21 mouse cellular contexts compared by ENCODE assay signal in genomic region chr6:34520491-34520890, GRCm38 (mm10). TPM values are rescaled to one million over a fixed set of nuclear protein-coding genes. Genes with fewer than 3 reads are reported as not detected.
A peak's percentile ranks its signal among the peaks of the same experiment; 100 is the strongest.
DNase-seq lines count a peak whose midpoint lies in the region; ATAC-seq lines count a peak whose summit lies in the region.
"Had no signal": no experiment of that assay in that cellular context is flagged by ENCODE, and none has a peak within 500 bp of the region (broad histone marks: within the 10 kb centered on the region; RNA-seq: fewer than 3 reads in every experiment).

No protein-coding gene starts in this region.

- no peaks in the 10 kb centered on the region for H3K36me3 ChIP-seq in forebrain, embryonic 10.5 days (replicated peaks)
- no peaks in the 10 kb centered on the region for H3K36me3 ChIP-seq in forebrain, embryonic 14.5 days (ENCODE audit: control insufficient read depth, insufficient read depth, low read length)
- no peaks in the 10 kb centered on the region for H3K36me3 ChIP-seq in embryonic facial prominence, embryonic 15.5 days
- H3K36me3 ChIP-seq in limb, embryonic 13.5 days, result no peaks in the 10 kb centered on the region
- H3K36me3 ChIP-seq: heart, embryonic 12.5 days; hindbrain, embryonic 13.5 days; midbrain, embryonic 12.5 days had no signal

- H3K27me3 ChIP-seq in forebrain, embryonic 10.5 days (ENCODE audit: poor library complexity, severe bottlenecking), result no peaks in the 10 kb centered on the region
- no peaks in the 10 kb centered on the region for H3K27me3 ChIP-seq in forebrain, embryonic 14.5 days (replicated peaks; ENCODE audit: control insufficient read depth, insufficient read depth, low read length)
- H3K27me3 ChIP-seq in embryonic facial prominence, embryonic 15.5 days, result no peaks in the 10 kb centered on the region
- no peaks in the 10 kb centered on the region for H3K27me3 ChIP-seq in limb, embryonic 13.5 days
- H3K27me3 ChIP-seq: forebrain, embryonic 13.5 days; heart, embryonic 12.5 days; hindbrain, embryonic 13.5 days; midbrain, embryonic 12.5 days had no signal

- H3K4me1 ChIP-seq in forebrain, embryonic 10.5 days, result peaks cover 26% of the 10 kb centered on the region
- no peaks in the 10 kb centered on the region for H3K4me1 ChIP-seq in forebrain, embryonic 14.5 days (ENCODE audit: control insufficient read depth, insufficient read depth, low read length)
- H3K4me1 ChIP-seq in embryonic facial prominence, embryonic 15.5 days, result peaks cover 22% of the 10 kb centered on the region
- peaks cover 44% of the 10 kb centered on the region for H3K4me1 ChIP-seq in limb, embryonic 13.5 days
- H3K4me1 ChIP-seq: heart, embryonic 12.5 days; hindbrain, embryonic 13.5 days; midbrain, embryonic 12.5 days had no signal

- no peak for DNase-seq in forebrain, embryonic 10.5 days (ENCODE audit: extremely low spot score, low spot score)
- no peak for DNase-seq in forebrain, embryonic 14.5 days (ENCODE audit: low spot score)
- DNase-seq in 3T3-L1 (ENCODE audit: low read depth, low spot score), result peak; percentile 42
- no peak for DNase-seq in left cerebral cortex, adult 9 months (ENCODE audit: low spot score in 2 of 2)
- no peak for DNase-seq in layer of hippocampus, adult 8-10 months (ENCODE audit: low spot score in 2 of 2)
- DNase-seq: adrenal gland, postnatal 25 days; cerebellum, adult 9-10 months; heart, postnatal 14 days; kidney, adult 18-20 months; kidney, postnatal 10 days; liver, postnatal 0 days; lung, postnatal 14 days; thymus, adult 18-20 months; thymus, postnatal 36 days had no signal

- H3K4me3 ChIP-seq in forebrain, embryonic 10.5 days, result no peak overlapping the region
- no peak overlapping the region for H3K4me3 ChIP-seq in forebrain, embryonic 14.5 days (ENCODE audit: low read depth, low read length)
- H3K4me3 ChIP-seq in embryonic facial prominence, embryonic 15.5 days (replicated peaks), result no peak overlapping the region
- no peak overlapping the region for H3K4me3 ChIP-seq in limb, embryonic 13.5 days
- H3K4me3 ChIP-seq: forebrain, embryonic 13.5 days; heart, embryonic 12.5 days; hindbrain, embryonic 13.5 days; midbrain, embryonic 12.5 days had no signal

- H3K9me3 ChIP-seq in forebrain, embryonic 10.5 days, result no peaks in the 10 kb centered on the region
- no peaks in the 10 kb centered on the region for H3K9me3 ChIP-seq in forebrain, embryonic 14.5 days (replicated peaks; ENCODE audit: control insufficient read depth, low read length)
- H3K9me3 ChIP-seq in embryonic facial prominence, embryonic 15.5 days (replicated peaks), result no peaks in the 10 kb centered on the region
- H3K9me3 ChIP-seq in limb, embryonic 13.5 days, result no peaks in the 10 kb centered on the region
- H3K9me3 ChIP-seq: forebrain, embryonic 13.5 days; hindbrain, embryonic 13.5 days; midbrain, embryonic 12.5 days had no signal

- 65% methylated on average over 2 of the region's 2 CpGs for WGBS in forebrain, embryonic 10.5 days
- WGBS in forebrain, embryonic 14.5 days, result 82% methylated on average over 2 of the region's 2 CpGs
- WGBS in embryonic facial prominence, embryonic 15.5 days, result 10% methylated on average over 2 of the region's 2 CpGs
- 19% methylated on average over 2 of the region's 2 CpGs for WGBS in limb, embryonic 13.5 days

- no peak for ATAC-seq in forebrain, embryonic 14.5 days
- ATAC-seq in embryonic facial prominence, embryonic 15.5 days (ENCODE audit: insufficient number of reproducible peaks, low FRiP score, low TSS enrichment, low read depth), result peak; percentile 65; the same call in 1 of the 2 replicates
- ATAC-seq in limb, embryonic 13.5 days (ENCODE audit: low FRiP score, low read depth), result peak; percentile 77
- ATAC-seq: forebrain, embryonic 13.5 days; liver, postnatal 0 days had no signal

- no peak overlapping the region for H3K9ac ChIP-seq in forebrain, embryonic 14.5 days (ENCODE audit: low read length)
- H3K9ac ChIP-seq in embryonic facial prominence, embryonic 15.5 days, result no peak overlapping the region
- H3K9ac ChIP-seq in limb, embryonic 13.5 days, result no peak overlapping the region
- H3K9ac ChIP-seq: forebrain, embryonic 13.5 days; heart, embryonic 12.5 days; hindbrain, embryonic 13.5 days; liver, postnatal 0 days; midbrain, embryonic 12.5 days had no signal

- peak overlapping the region; percentile 79 for H3K27ac ChIP-seq in forebrain, embryonic 10.5 days
- H3K27ac ChIP-seq in forebrain, embryonic 14.5 days (ENCODE audit: low read depth, low read length), result no peak overlapping the region
- peak overlapping the region; percentile 52 for H3K27ac ChIP-seq in embryonic facial prominence, embryonic 15.5 days (replicated peaks)
- peak overlapping the region; percentile 80 for H3K27ac ChIP-seq in limb, embryonic 13.5 days
- H3K27ac ChIP-seq: forebrain, embryonic 13.5 days; hindbrain, embryonic 13.5 days; midbrain, embryonic 12.5 days had no signal

- no peak overlapping the region for H3K4me2 ChIP-seq in forebrain, embryonic 14.5 days (ENCODE audit: low read length)
- no peak overlapping the region for H3K4me2 ChIP-seq in embryonic facial prominence, embryonic 15.5 days (replicated peaks)
- H3K4me2 ChIP-seq in limb, embryonic 13.5 days (replicated peaks), result no peak overlapping the region
- H3K4me2 ChIP-seq: forebrain, embryonic 13.5 days; heart, embryonic 12.5 days; hindbrain, embryonic 13.5 days; liver, embryonic 11.5 days; midbrain, embryonic 12.5 days had no signal

RNA-seq across cellular contexts. Expression of gene Bpgm, which starts 44.5 kb away (rescaled TPM):
- 54.6 and 68.6 TPM in 2 replicates for polyA plus RNA-seq in forebrain, embryonic 10.5 days (2016; fragmentation: Nextera tagmentation; extraction: Ambion mirVana)
- 66.1 and 84.3 TPM in 2 replicates for polyA plus RNA-seq in forebrain, embryonic 14.5 days (2014; fragmentation: Nextera tagmentation; extraction: Ambion mirVana)
- 42.4 and 49.5 TPM in 2 replicates for polyA plus RNA-seq in embryonic facial prominence, embryonic 15.5 days (2015; fragmentation: Nextera tagmentation; extraction: Ambion mirVana)
- 41.4 and 47.8 TPM in 2 replicates for polyA plus RNA-seq in limb, embryonic 13.5 days (2015; fragmentation: Nextera tagmentation; extraction: Ambion mirVana)
- total RNA-seq in layer of hippocampus, adult 8-10 months (2022), result 10 to 100 TPM; 63.6 to 68.3 (median 66.9) TPM
